Mouse (Mus musculus): ENCODE data around the gene Cabp2. TPM values are rescaled to one million over a fixed set of nuclear protein-coding genes. Genes with fewer than 3 reads are reported as not detected.
"Not testable (repeated sequence)": the region's sequence is repeated elsewhere in the genome, so short reads cannot be mapped to it uniquely, and the experiment has no call there.

Cabp2 gene
- polyA plus RNA-seq (2015; fragmentation: Nextera tagmentation; extraction: Ambion mirVana) = not detected in 2 replicates

- H3K36me3 ChIP-seq (ENCODE audit: control insufficient read depth, insufficient read depth) = no peaks in the 10 kb centered on the region
- no peaks in the 10 kb centered on the region for H3K4me1 ChIP-seq (replicated peaks; ENCODE audit: control insufficient read depth, insufficient read depth, low read length)
- H3K27me3 ChIP-seq (replicated peaks; ENCODE audit: control insufficient read depth, insufficient read depth, low read length) = no peaks in the 10 kb centered on the region
- no peak within 1 kb of the TSS for H3K4me3 ChIP-seq (ENCODE audit: low read depth, low read length)
- ATAC-seq = no peak
- no peak within 1 kb of the TSS for H3K27ac ChIP-seq (ENCODE audit: low read depth, low read length)
- no peak within 1 kb of the TSS for H3K4me2 ChIP-seq (replicated peaks; ENCODE audit: low read depth)
- H3K9ac ChIP-seq (ENCODE audit: low read depth, low read length) = no peak within 1 kb of the TSS
- H3K9me3 ChIP-seq (ENCODE audit: control insufficient read depth) = no peaks in the 10 kb centered on the region
- WGBS = 70% methylated on average over 3 of the region's 3 CpGs
- TF ChIP-seq CTCF (IDR thresholded peaks at IDR 0.05; ENCODE audit: low read depth) = no peak
Measured at GRCm38 (mm10) chr19:4081394-4081793, at the start of gene Cabp2. Gene Cabp2 (plus strand): TSS chr19:4081578.

- ATAC-seq = no peak
- whole genome bisulfite sequencing = 64% methylated on average over 7 of the region's 7 CpGs
- TF ChIP-seq CTCF (IDR thresholded peaks at IDR 0.05; ENCODE audit: low read depth) = no peak
- Histone ChIP-seq H3K27me3 (replicated peaks; ENCODE audit: control insufficient read depth, insufficient read depth, low read length) (no peaks in the 10 kb centered on the region), H3K27ac (ENCODE audit: low read depth, low read length) (peak overlapping the region; percentile 50; the same call in 1 of the 2 replicates), H3K9me3 (ENCODE audit: control insufficient read depth) (no peaks in the 10 kb centered on the region), H3K4me1 (replicated peaks; ENCODE audit: control insufficient read depth, insufficient read depth, low read length) (0 out of 2 replicates have a peak, but pooled peaks cover 3% of the 10 kb centered on the region), H3K4me3 (ENCODE audit: low read depth, low read length) (no peak overlapping the region), H3K4me2 (replicated peaks; ENCODE audit: low read depth) (no peak overlapping the region), H3K36me3 (ENCODE audit: control insufficient read depth, insufficient read depth) (no peaks in the 10 kb centered on the region), H3K9ac (ENCODE audit: low read depth, low read length) (no peak overlapping the region)
Measured at GRCm38 (mm10) chr19:4032668-4033067, 48.7 kb upstream of the Cabp2 start.

- Histone ChIP-seq H3K4me1 (replicated peaks; ENCODE audit: control insufficient read depth, insufficient read depth, low read length) (0 out of 2 replicates have a peak, but pooled peaks cover 3% of the 10 kb centered on the region), H3K9ac (ENCODE audit: low read depth, low read length) (no peak overlapping the region), H3K27me3 (replicated peaks; ENCODE audit: control insufficient read depth, insufficient read depth, low read length) (no peaks in the 10 kb centered on the region), H3K4me3 (ENCODE audit: low read depth, low read length) (no peak overlapping the region), H3K36me3 (ENCODE audit: control insufficient read depth, insufficient read depth) (no peaks in the 10 kb centered on the region), H3K27ac (ENCODE audit: low read depth, low read length) (peak overlapping the region; percentile 57; the same call in 1 of the 2 replicates), H3K4me2 (replicated peaks; ENCODE audit: low read depth) (no peak overlapping the region; the same call in 1 of the 2 replicates), H3K9me3 (ENCODE audit: control insufficient read depth) (no peaks in the 10 kb centered on the region)
- 28% methylated on average over 3 of the region's 3 CpGs for WGBS
- peak; percentile 35; the same call in 1 of the 2 replicates for ATAC-seq
- TF ChIP-seq CTCF (IDR thresholded peaks at IDR 0.05; ENCODE audit: low read depth) = no peak
Measured at GRCm38 (mm10) chr19:4033298-4033697, 48.1 kb upstream of the Cabp2 start.

- TF ChIP-seq CTCF (IDR thresholded peaks at IDR 0.05; ENCODE audit: low read depth) = no peak
- ATAC-seq = no peak
- H3K27ac ChIP-seq (ENCODE audit: low read depth, low read length) = peak overlapping the region; percentile 57; the same call in 1 of the 2 replicates
Measured at GRCm38 (mm10) chr19:4033742-4034141, 47.6 kb upstream of the Cabp2 start.

GRCm38 (mm10) chr19:4036327-4037045 lies 44.9 kb upstream of the Cabp2 start:
- H3K4me2 ChIP-seq (replicated peaks; ENCODE audit: low read depth) = peak overlapping the region; percentile 55
- H3K27me3 ChIP-seq (replicated peaks; ENCODE audit: control insufficient read depth, insufficient read depth, low read length) = no peaks in the 10 kb centered on the region
- ATAC-seq = peak; percentile 87
- H3K36me3 ChIP-seq (ENCODE audit: control insufficient read depth, insufficient read depth) = no peaks in the 10 kb centered on the region
- H3K4me1 ChIP-seq (replicated peaks; ENCODE audit: control insufficient read depth, insufficient read depth, low read length) = 0 out of 2 replicates have a peak, but pooled peaks cover 3% of the 10 kb centered on the region
- TF ChIP-seq CTCF (IDR thresholded peaks at IDR 0.05; ENCODE audit: low read depth) = no peak
- H3K9ac ChIP-seq (ENCODE audit: low read depth, low read length) = no peak overlapping the region
- WGBS = 50% methylated on average over 12 of the region's 12 CpGs
- H3K9me3 ChIP-seq (ENCODE audit: control insufficient read depth) = no peaks in the 10 kb centered on the region
- H3K4me3 ChIP-seq (ENCODE audit: low read depth, low read length) = peak overlapping the region; percentile 16
- peak overlapping the region; percentile 74 for H3K27ac ChIP-seq (ENCODE audit: low read depth, low read length)

More at GRCm38 (mm10) chr19:4033742-4034141, 47.6 kb upstream of the Cabp2 start:
- H3K4me1 ChIP-seq (replicated peaks; ENCODE audit: control insufficient read depth, insufficient read depth, low read length) = 0 out of 2 replicates have a peak, but pooled peaks cover 3% of the 10 kb centered on the region
- no peaks in the 10 kb centered on the region for H3K27me3 ChIP-seq (replicated peaks; ENCODE audit: control insufficient read depth, insufficient read depth, low read length)
- 35% methylated on average over 5 of the region's 5 CpGs for WGBS
- H3K9ac ChIP-seq (ENCODE audit: low read depth, low read length) = 0 out of 2 replicates have a peak overlapping the region, but pooled peaks have one; percentile 1
- no peak overlapping the region for H3K4me3 ChIP-seq (ENCODE audit: low read depth, low read length)
- H3K4me2 ChIP-seq (replicated peaks; ENCODE audit: low read depth) = no peak overlapping the region
- no peaks in the 10 kb centered on the region for H3K9me3 ChIP-seq (ENCODE audit: control insufficient read depth)
- H3K36me3 ChIP-seq (ENCODE audit: control insufficient read depth, insufficient read depth) = no peaks in the 10 kb centered on the region

GRCm38 (mm10) chr19:4037154-4037787 lies 44.1 kb upstream of the Cabp2 start:
- H3K27me3 ChIP-seq (replicated peaks; ENCODE audit: control insufficient read depth, insufficient read depth, low read length); ATAC-seq; H3K36me3 ChIP-seq (ENCODE audit: control insufficient read depth, insufficient read depth); H3K9me3 ChIP-seq (ENCODE audit: control insufficient read depth); H3K4me1 ChIP-seq (replicated peaks; ENCODE audit: control insufficient read depth, insufficient read depth, low read length): not testable (repeated sequence)
- peak overlapping the region; percentile 65 for H3K27ac ChIP-seq (ENCODE audit: low read depth, low read length)
- peak overlapping the region; percentile 53 for H3K4me3 ChIP-seq (ENCODE audit: low read depth, low read length)
- peak overlapping the region; percentile 71 for H3K4me2 ChIP-seq (replicated peaks; ENCODE audit: low read depth)
- 18% methylated on average over 7 of the region's 8 CpGs for WGBS
- peak overlapping the region; percentile 59 for H3K9ac ChIP-seq (ENCODE audit: low read depth, low read length)

Data from intestine, postnatal 0 days (tissue).